Mouse (Mus musculus) MEL (cell line): ENCODE results near the gene Ubtf. TPM values are rescaled to one million over a fixed set of nuclear protein-coding genes. Genes with fewer than 3 reads are reported as not detected.

Experiments
- DNase-seq: peaks from one replicate; pipeline ENCODE4 v3.0.0; 2011; ENCODE audit warnings: low read depth, low spot score
- H3K27ac ChIP-seq: 2 replicates; pipeline ENCODE4 v1.5.1; 2012; ENCODE audit warnings: low read depth, mild to moderate bottlenecking, control low read depth, low read length, moderate library complexity; ENCODE audit not compliant: control insufficient read depth
- H3K27me3 ChIP-seq, 2 experiments: fragments of 150-350 bp in 1 of 2; sonication (generic) in 1 of 2; 2 replicates each; pipeline ENCODE4 v1.6.1; 2012; ENCODE audit warnings: low read length in 2 of 2, mild to moderate bottlenecking in 2 of 2, improper control_type of control experiment in 1 of 2, moderate library complexity in 1 of 2; ENCODE audit not compliant: insufficient read depth in 2 of 2, control insufficient read depth in 1 of 2
- H3K36me3 ChIP-seq, 2 experiments: 2 replicates each; pipeline ENCODE4 v1.6.1; 2012 to 2014; ENCODE audit warnings: low read length in 2 of 2, improper control_type of control experiment in 1 of 2, inconsistent platforms in 1 of 2, mild to moderate bottlenecking in 1 of 2; ENCODE audit not compliant: insufficient read depth in 2 of 2, control insufficient read depth in 1 of 2
- H3K4me1 ChIP-seq, 2 experiments: fragments of 150-350 bp in 1 of 2; sonication (generic) in 1 of 2; 2 replicates each; pipeline ENCODE4 v1.6.1; 2012; ENCODE audit warnings: low read length in 2 of 2, improper control_type of control experiment in 1 of 2, mild to moderate bottlenecking in 1 of 2; ENCODE audit not compliant: insufficient read depth in 2 of 2, control insufficient read depth in 1 of 2
- H3K4me3 ChIP-seq, 2 experiments: fragments of 150-350 bp in 1 of 2; sonication (generic) in 1 of 2; 2 replicates each; pipeline ENCODE4 v1.5.1; 2012; ENCODE audit warnings: low read depth in 2 of 2, low read length in 2 of 2, mild to moderate bottlenecking in 2 of 2, moderate library complexity in 2 of 2, control low read depth in 1 of 2, improper control_type of control experiment in 1 of 2; ENCODE audit not compliant: control insufficient read depth in 1 of 2, insufficient read depth in 1 of 2
- H3K79me2 ChIP-seq: 2 replicates; pipeline ENCODE4 v1.6.1; 2012; ENCODE audit warnings: mild to moderate bottlenecking, low read length, moderate library complexity; ENCODE audit not compliant: control insufficient read depth, poor library complexity, insufficient read depth
- H3K9ac ChIP-seq: 2 replicates; pipeline ENCODE4 v1.6.1; 2012; ENCODE audit warnings: low read depth, mild to moderate bottlenecking, control low read depth, low read length, moderate library complexity; ENCODE audit not compliant: control insufficient read depth, poor library complexity, severe bottlenecking
- H3K9me3 ChIP-seq: fragments of 150-350 bp; sonication (generic); replicated peaks from 2 replicates; pipeline ENCODE4 v1.6.1; 2012; ENCODE audit warnings: mild to moderate bottlenecking, low read length, improper control_type of control experiment, moderate library complexity; ENCODE audit not compliant: insufficient read depth
- CHD1 ChIP-seq: IDR thresholded peaks from 2 replicates; pipeline ENCODE4 v1.6.1; 2012; ENCODE audit warnings: low read depth, mild to moderate bottlenecking, inconsistent platforms, low read length, improper control_type of control experiment
- CHD2 ChIP-seq: IDR thresholded peaks from 2 replicates; pipeline ENCODE4 v1.6.1; 2011; ENCODE audit warnings: low read length, improper control_type of control experiment
- CTCF ChIP-seq, 3 experiments: IDR thresholded peaks in 2 of 3; conservative IDR thresholded peaks in 1 of 3; 2 replicates each; pipeline ENCODE4 v1.5.1; 2011 to 2012; ENCODE audit warnings: low read length in 3 of 3, low read depth in 2 of 3, mild to moderate bottlenecking in 2 of 3, improper control_type of control experiment in 1 of 3, inconsistent platforms in 1 of 3, mixed read lengths in 1 of 3, moderate library complexity in 1 of 3; ENCODE audit not compliant: control insufficient read depth in 1 of 3, insufficient read depth in 1 of 3, poor library complexity in 1 of 3, severe bottlenecking in 1 of 3
- E2F4 ChIP-seq: IDR thresholded peaks from 2 replicates; pipeline ENCODE4 v1.6.1; 2011; ENCODE audit warnings: low read depth, low read length, improper control_type of control experiment, borderline replicate concordance
- JUND ChIP-seq: IDR thresholded peaks from 2 replicates; pipeline ENCODE4 v1.6.1; 2011; ENCODE audit warnings: low read depth, mild to moderate bottlenecking, improper control_type of control experiment, low read length
- KAT2A ChIP-seq: conservative IDR thresholded peaks from 2 replicates; pipeline ENCODE4 v1.6.1; 2012; ENCODE audit warnings: low read depth, low read length, improper control_type of control experiment, inconsistent platforms
- MAFK ChIP-seq: IDR thresholded peaks from 2 replicates; pipeline ENCODE4 v1.6.1; 2011; ENCODE audit warnings: low read depth, mild to moderate bottlenecking, low read length, improper control_type of control experiment, borderline replicate concordance
- MAX ChIP-seq: IDR thresholded peaks from 2 replicates; pipeline ENCODE4 v1.6.1; 2011; ENCODE audit warnings: low read length, improper control_type of control experiment
- MAZ ChIP-seq: IDR thresholded peaks from 2 replicates; pipeline ENCODE4 v1.6.1; 2012; ENCODE audit warnings: low read depth, mild to moderate bottlenecking, inconsistent platforms, low read length, improper control_type of control experiment
- MXI1 ChIP-seq: IDR thresholded peaks from 2 replicates; pipeline ENCODE4 v1.6.1; 2011; ENCODE audit warnings: mild to moderate bottlenecking, low read depth, low read length, improper control_type of control experiment
- NELFE ChIP-seq: IDR thresholded peaks from 2 replicates; pipeline ENCODE4 v1.6.1; 2011; ENCODE audit warnings: low read depth, low read length, improper control_type of control experiment
- NRF1 ChIP-seq: IDR thresholded peaks from 2 replicates; pipeline ENCODE4 v1.6.1; 2014; ENCODE audit warnings: low read depth, mild to moderate bottlenecking, inconsistent platforms, low read length, improper control_type of control experiment, moderate library complexity; ENCODE audit not compliant: poor library complexity, insufficient read depth, severe bottlenecking
- RAD21 ChIP-seq: IDR thresholded peaks from 2 replicates; pipeline ENCODE4 v1.6.1; 2011; ENCODE audit warnings: mild to moderate bottlenecking, low read depth, low read length, improper control_type of control experiment
- RCOR1 ChIP-seq: IDR thresholded peaks from 2 replicates; pipeline ENCODE4 v1.6.1; 2012; ENCODE audit warnings: low read depth, mild to moderate bottlenecking, inconsistent platforms, low read length, improper control_type of control experiment
- SIN3A ChIP-seq: IDR thresholded peaks from 2 replicates; pipeline ENCODE4 v1.6.1; 2012; ENCODE audit warnings: low read length, improper control_type of control experiment, inconsistent platforms
- TBP ChIP-seq: IDR thresholded peaks from 2 replicates; pipeline ENCODE4 v1.8.0; 2011; ENCODE audit warnings: low read depth, low read length, improper control_type of control experiment
- TCF12 ChIP-seq: IDR thresholded peaks from 2 replicates; pipeline ENCODE4 v1.6.1; 2014; ENCODE audit warnings: low read depth, mild to moderate bottlenecking, inconsistent platforms, low read length, improper control_type of control experiment, moderate library complexity
- USF1 ChIP-seq: IDR thresholded peaks from 2 replicates; pipeline ENCODE4 v1.6.1; 2014; ENCODE audit warnings: low read depth, mild to moderate bottlenecking, inconsistent platforms, low read length, improper control_type of control experiment, moderate library complexity
- ZKSCAN1 ChIP-seq: IDR thresholded peaks from 2 replicates; pipeline ENCODE4 v1.6.1; 2012; ENCODE audit warnings: low read depth, mild to moderate bottlenecking, inconsistent platforms, low read length, improper control_type of control experiment, moderate library complexity
- ZMIZ1 ChIP-seq: IDR thresholded peaks from 2 replicates; pipeline ENCODE4 v1.6.1; 2012; ENCODE audit warnings: low read depth, mild to moderate bottlenecking, inconsistent platforms, low read length, improper control_type of control experiment, moderate library complexity
- polyA plus RNA-seq, 2 experiments: library from polyadenylated mRNA; stranded (reverse) in 1 of 2; unstranded in 1 of 2; fragments of >175 nt in 1 of 2; fragments of >200 nt in 1 of 2; gene quantifications; 2 replicates each; pipeline versions ENCODE4 v1.2.1 to v1.2.4; 2012; ENCODE audit warnings: low replicate concordance in 2 of 2, low read depth in 1 of 2; ENCODE audit not compliant: insufficient read length in 2 of 2, insufficient read depth in 1 of 2, missing spikeins in 1 of 2
- total RNA-seq: library from RNA; depleted of rRNA; stranded (reverse); fragments of 300-350 nt; gene quantifications from 2 replicates; pipeline ENCODE4 v1.2.3, GENCODE M21; 2012

Gene Ubtf
- total and polyA plus RNA-seq, 3 experiments, result 76.5 to 189 (median 145) TPM

DNA sequence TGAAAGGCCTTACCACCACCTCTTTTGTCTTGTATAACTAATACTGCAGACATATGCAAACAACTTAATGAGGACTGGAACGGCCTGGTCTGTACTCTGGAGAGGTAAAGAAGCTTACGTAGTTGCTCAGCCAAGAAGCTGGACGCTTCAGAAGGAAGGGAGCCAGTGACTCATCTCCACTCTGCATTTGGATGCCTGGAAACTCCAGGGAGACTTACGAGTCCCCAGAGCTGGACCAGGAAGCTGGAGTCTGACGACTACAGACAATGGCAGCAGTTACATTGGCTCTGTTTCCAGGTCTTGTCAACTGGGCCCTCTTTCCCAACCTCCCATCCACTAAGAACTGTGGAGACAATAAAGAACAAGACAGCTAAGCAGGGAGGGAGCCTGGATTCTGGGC lies 7.7 kb upstream of the Ubtf start:
- H3K4me3 ChIP-seq, result no peak overlapping the region
- peaks cover 17 to 28% of the 10 kb centered on the region in 2 experiments for H3K27me3 ChIP-seq
- no peaks in the 10 kb centered on the region for H3K4me1 ChIP-seq
- H3K9ac ChIP-seq, result no peak overlapping the region
- no peaks in the 10 kb centered on the region for H3K9me3 ChIP-seq
- no peaks in the 10 kb centered on the region for H3K79me2 ChIP-seq
- TF ChIP-seq MAZ, result no peak
- TF ChIP-seq MAFK, result no peak
- TF ChIP-seq NRF1, result no peak
- no peak for TF ChIP-seq ZMIZ1
- no peak for TF ChIP-seq JUND
- no peak for TF ChIP-seq CHD2
- TF ChIP-seq TBP, result no peak
- no peak for TF ChIP-seq CHD1
- TF ChIP-seq SIN3A, result no peak
- TF ChIP-seq MAX, result no peak
- no peak for TF ChIP-seq CTCF (IDR thresholded peaks at IDR 0.05 in 2 of 3, conservative IDR thresholded peaks at IDR 0.05 in 1 of 3; ENCODE audit: control insufficient read depth in 1 of 3, insufficient read depth in 1 of 3, low read depth in 2 of 3, low read length in 3 of 3, poor library complexity in 1 of 3, severe bottlenecking in 1 of 3)
- no peak for TF ChIP-seq USF1
- no peak for TF ChIP-seq TCF12
- no peak for TF ChIP-seq MXI1
- no peak for TF ChIP-seq RCOR1
- TF ChIP-seq KAT2A, result no peak
- TF ChIP-seq RAD21, result no peak
- no peak for TF ChIP-seq ZKSCAN1
- no peaks in the 10 kb centered on the region for H3K36me3 ChIP-seq
- no peak overlapping the region for H3K27ac ChIP-seq
- DNase-seq, result no peak

DNA sequence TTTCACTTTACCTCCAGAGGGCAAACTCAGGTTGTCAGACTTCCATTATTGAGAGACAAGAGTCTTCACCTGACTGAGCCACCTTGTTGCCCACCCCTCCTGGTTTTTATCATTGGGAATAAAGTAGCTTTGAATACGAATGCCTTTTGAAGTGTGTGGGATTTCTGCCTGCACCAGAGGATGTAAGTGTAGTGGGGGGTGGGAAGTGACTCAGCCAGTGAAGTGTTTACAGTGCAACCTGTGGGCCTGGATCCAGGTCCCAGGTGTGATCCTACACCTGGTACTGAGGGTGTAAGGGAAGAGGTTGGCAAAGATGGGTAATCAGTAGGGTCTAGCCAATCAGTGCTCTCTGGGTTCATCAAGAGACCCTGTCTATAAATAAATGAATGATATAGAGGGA lies 4.0 kb upstream of the Ubtf start:
- H3K27me3 ChIP-seq, result peaks cover 12 to 17% of the 10 kb centered on the region in 2 experiments
- TF ChIP-seq RAD21, result no peak
- no peak for TF ChIP-seq KAT2A
- no peak for TF ChIP-seq ZKSCAN1
- TF ChIP-seq NELFE, result no peak
- TF ChIP-seq E2F4, result no peak
- TF ChIP-seq TBP, result no peak
- peaks cover 15% of the 10 kb centered on the region for H3K79me2 ChIP-seq
- peaks cover 0 to 3% of the 10 kb centered on the region in 2 experiments; a peak in 1 of 4 replicates for H3K36me3 ChIP-seq
- H3K9ac ChIP-seq, result no peak overlapping the region
- H3K27ac ChIP-seq, result no peak overlapping the region
- H3K9me3 ChIP-seq, result no peaks in the 10 kb centered on the region
- H3K4me3 ChIP-seq, result no peak overlapping the region
- DNase-seq, result no peak
- peaks cover 0 to 6% of the 10 kb centered on the region in 2 experiments; a peak in 2 of 4 replicates for H3K4me1 ChIP-seq
